Mouse (Mus musculus) E14TG2a.4 (cell line): ENCODE results near the gene Gm20481.

Experiments
- H3K27me3 ChIP-seq: 2 replicates; pipeline ENCODE4 v1.6.1; 2014; ENCODE audit warnings: low read length, control low read depth; ENCODE audit not compliant: insufficient read depth
- H3K36me3 ChIP-seq: 2 replicates; pipeline ENCODE4 v1.6.1; 2014; ENCODE audit warnings: low read length, control low read depth; ENCODE audit not compliant: insufficient read depth
- H3K4me1 ChIP-seq: replicated peaks from 2 replicates; pipeline ENCODE4 v1.6.1; 2014; ENCODE audit warnings: low read depth, low read length, control low read depth
- H3K4me3 ChIP-seq: replicated peaks from 2 replicates; pipeline ENCODE4 v1.5.1; 2014; ENCODE audit warnings: mild to moderate bottlenecking, low read length
- H3K9me3 ChIP-seq: 2 replicates; pipeline ENCODE4 v1.6.1; 2014; ENCODE audit warnings: low read length, control low read depth
- CTCF ChIP-seq: conservative IDR thresholded peaks from 2 replicates; pipeline ENCODE4 v1.5.1; 2014; ENCODE audit warnings: low read length
- NANOG ChIP-seq: IDR thresholded peaks from 2 replicates; pipeline ENCODE4 v1.6.1; 2014; ENCODE audit warnings: borderline replicate concordance, low read length, mixed read lengths
- POU5F1 ChIP-seq: IDR thresholded peaks from 2 replicates; pipeline ENCODE4 v1.6.1; 2014; ENCODE audit warnings: low read length, borderline replicate concordance

Gm20481 gene

GRCm38 (mm10) chr17:35016791-35017705 is 47.3 kb downstream of the Gm20481 start:
- no peaks in the 10 kb centered on the region for H3K9me3 ChIP-seq
- TF ChIP-seq NANOG (no peak), POU5F1 (no peak), CTCF (no peak)
- peaks cover 94% of the 10 kb centered on the region for H3K4me1 ChIP-seq
- peak overlapping the region; percentile 23; the same call in 1 of the 2 replicates for H3K4me3 ChIP-seq
- 0 out of 2 replicates have a peak, but pooled peaks cover 5% of the 10 kb centered on the region for H3K27me3 ChIP-seq
- H3K36me3 ChIP-seq: peaks cover 59% of the 10 kb centered on the region

GRCm38 (mm10) chr17:35017706-35018030 is 48.0 kb downstream of the Gm20481 start:
- Histone ChIP-seq H3K4me3 (no peak overlapping the region), H3K27me3 (0 out of 2 replicates have a peak, but pooled peaks cover 5% of the 10 kb centered on the region), H3K36me3 (peaks cover 52% of the 10 kb centered on the region)

GRCm38 (mm10) chr17:35018171-35018570 is 48.5 kb downstream of the Gm20481 start:
- H3K4me3 ChIP-seq: no peak overlapping the region
- peaks cover 91% of the 10 kb centered on the region for H3K4me1 ChIP-seq
- H3K36me3 ChIP-seq: peaks cover 47% of the 10 kb centered on the region
- TF ChIP-seq CTCF: no peak
- no peak for TF ChIP-seq NANOG
- TF ChIP-seq POU5F1: no peak
- 0 out of 2 replicates have a peak, but pooled peaks cover 6% of the 10 kb centered on the region for H3K27me3 ChIP-seq
- no peaks in the 10 kb centered on the region for H3K9me3 ChIP-seq

More at GRCm38 (mm10) chr17:35017706-35018030, 48.0 kb downstream of the Gm20481 start:
- Histone ChIP-seq H3K9me3 (no peaks in the 10 kb centered on the region), H3K4me1 (peaks cover 94% of the 10 kb centered on the region)
- TF ChIP-seq NANOG (no peak), POU5F1 (no peak), CTCF (no peak)

GRCm38 (mm10) chr17:35019894-35020293 is 50.2 kb downstream of the Gm20481 start:
- Histone ChIP-seq H3K36me3 (peaks cover 30% of the 10 kb centered on the region), H3K9me3 (no peaks in the 10 kb centered on the region), H3K27me3 (peaks cover 19% of the 10 kb centered on the region), H3K4me1 (peaks cover 80% of the 10 kb centered on the region), H3K4me3 (peak overlapping the region; percentile 13; the same call in 1 of the 2 replicates)
- TF ChIP-seq NANOG: no peak
- TF ChIP-seq POU5F1: no peak
- no peak for TF ChIP-seq CTCF

GRCm38 (mm10) chr17:35020551-35020950 is 50.8 kb downstream of the Gm20481 start:
- peaks cover 19% of the 10 kb centered on the region for H3K27me3 ChIP-seq
- TF ChIP-seq POU5F1 (no peak), NANOG (no peak), CTCF (no peak)
- H3K9me3 ChIP-seq: no peaks in the 10 kb centered on the region

GRCm38 (mm10) chr17:35021163-35021808 is 51.6 kb downstream of the Gm20481 start:
- H3K36me3 ChIP-seq: peaks cover 16% of the 10 kb centered on the region
- TF ChIP-seq NANOG (no peak), POU5F1 (no peak), CTCF (peak; percentile 93)

More at GRCm38 (mm10) chr17:35020551-35020950, 50.8 kb downstream of the Gm20481 start:
- H3K36me3 ChIP-seq: peaks cover 24% of the 10 kb centered on the region
- no peak overlapping the region for H3K4me3 ChIP-seq
- H3K4me1 ChIP-seq: peaks cover 77% of the 10 kb centered on the region

More at GRCm38 (mm10) chr17:35021163-35021808, 51.6 kb downstream of the Gm20481 start:
- H3K27me3 ChIP-seq: peaks cover 22% of the 10 kb centered on the region
- H3K4me1 ChIP-seq: peaks cover 77% of the 10 kb centered on the region
- peak overlapping the region; percentile 26; the same call in 1 of the 2 replicates for H3K4me3 ChIP-seq
- H3K9me3 ChIP-seq: no peaks in the 10 kb centered on the region
